Mouse (Mus musculus): ENCODE results near the gene Zbtb24. TPM values are rescaled to one million over a fixed set of nuclear protein-coding genes. Genes with fewer than 3 reads are reported as not detected.

The Zbtb24 gene
- polyA plus RNA-seq, 1 experiment from 2014 or later, result 20.1 TPM

DNA sequence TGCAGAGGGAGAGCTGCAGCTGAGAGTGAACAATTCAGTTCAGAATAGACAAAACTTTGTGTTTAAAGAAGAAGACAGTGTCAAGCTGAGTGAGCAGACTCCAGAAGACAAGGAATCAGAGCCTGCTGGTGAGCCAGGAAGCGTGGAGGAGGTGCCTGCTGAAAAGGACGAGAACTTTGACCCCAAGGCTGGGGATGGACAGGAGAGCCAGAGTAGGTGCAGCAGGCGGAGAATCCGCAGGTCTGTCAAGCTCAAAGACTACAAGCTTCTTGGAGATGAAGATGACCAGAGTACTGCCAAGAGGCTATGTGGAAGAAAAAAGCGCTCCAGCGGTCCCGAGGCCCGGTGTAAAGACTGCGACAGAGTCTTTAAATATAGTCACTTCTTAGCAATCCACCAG lies 1.5 kb downstream of the Zbtb24 start:
- WGBS, result 96% methylated on average over 9 of the region's 9 CpGs
- Histone ChIP-seq H3K9ac (ENCODE audit: low read depth, low read length) (no peak overlapping the region), H3K27me3 (ENCODE audit: control insufficient read depth, insufficient read depth, low read length) (no peaks in the 10 kb centered on the region), H3K9me3 (ENCODE audit: control insufficient read depth, low read length) (no peaks in the 10 kb centered on the region), H3K4me1 (replicated peaks; ENCODE audit: control insufficient read depth, insufficient read depth, low read length) (0 out of 2 replicates have a peak, but pooled peaks cover 2% of the 10 kb centered on the region), H3K36me3 (ENCODE audit: control insufficient read depth, insufficient read depth, low read length) (no peaks in the 10 kb centered on the region), H3K4me2 (replicated peaks; ENCODE audit: low read depth, low read length) (0 out of 2 replicates have a peak overlapping the region, but pooled peaks have one; percentile 0), H3K27ac (ENCODE audit: low read depth, low read length) (no peak overlapping the region), H3K4me3 (ENCODE audit: low read depth, low read length) (no peak overlapping the region)
- ATAC-seq (ENCODE audit: low FRiP score) (no peak), DNase-seq (ENCODE audit: low spot score) (no peak)

DNA sequence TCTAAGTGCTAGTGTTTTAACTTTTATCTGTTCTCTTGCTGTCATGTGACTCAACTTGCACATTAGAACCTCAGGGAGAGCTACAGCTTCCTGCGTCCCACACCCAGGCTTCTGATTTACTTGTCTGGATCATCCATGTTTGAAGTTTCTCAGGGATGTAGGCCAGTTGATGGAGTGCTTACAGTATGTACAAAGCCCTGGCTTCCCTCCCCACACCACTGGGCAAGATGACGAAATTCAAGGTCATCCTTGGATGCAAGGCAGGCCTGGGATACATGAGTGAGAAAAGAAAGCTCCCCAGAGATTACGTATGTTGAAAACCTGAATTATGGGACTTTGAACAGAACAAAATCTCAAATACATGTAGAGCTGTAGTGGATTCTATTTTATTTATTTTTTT lies 2.6 kb downstream of the Zbtb24 start:
- no peaks in the 10 kb centered on the region for H3K27me3 ChIP-seq (ENCODE audit: control insufficient read depth, insufficient read depth, low read length)
- DNase-seq (ENCODE audit: low spot score) (no peak), ATAC-seq (ENCODE audit: low FRiP score) (no peak)
- 0 out of 2 replicates have a peak, but pooled peaks cover 2% of the 10 kb centered on the region for H3K4me1 ChIP-seq (replicated peaks; ENCODE audit: control insufficient read depth, insufficient read depth, low read length)
- 89% methylated on average over 3 of the region's 3 CpGs for WGBS
- no peak overlapping the region for H3K9ac ChIP-seq (ENCODE audit: low read depth, low read length)
- no peak overlapping the region for H3K4me2 ChIP-seq (replicated peaks; ENCODE audit: low read depth, low read length)
- no peak overlapping the region for H3K4me3 ChIP-seq (ENCODE audit: low read depth, low read length)
- H3K27ac ChIP-seq (ENCODE audit: low read depth, low read length), result no peak overlapping the region
- no peaks in the 10 kb centered on the region for H3K9me3 ChIP-seq (ENCODE audit: control insufficient read depth, low read length)
- H3K36me3 ChIP-seq (ENCODE audit: control insufficient read depth, insufficient read depth, low read length), result no peaks in the 10 kb centered on the region

DNA sequence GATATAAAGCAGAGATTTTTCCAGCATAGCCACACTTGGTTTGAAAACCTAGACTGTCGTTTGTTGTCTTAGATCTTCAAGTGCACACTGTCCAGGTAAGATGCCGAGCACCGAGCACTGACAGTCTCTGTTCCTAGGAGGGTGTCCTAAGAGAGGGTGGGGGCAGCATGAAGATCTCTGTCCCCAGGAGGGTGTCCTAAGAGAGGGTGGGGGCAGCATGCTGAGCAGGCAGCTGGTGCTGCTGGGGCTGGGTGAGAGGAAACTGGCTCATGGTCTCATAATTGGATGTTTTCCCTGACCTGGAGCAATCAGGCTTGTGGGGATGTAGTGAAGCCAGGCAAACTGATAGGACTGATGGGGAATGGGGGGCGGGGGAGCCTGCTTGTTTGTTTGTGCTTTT lies 9.8 kb downstream of the Zbtb24 start:
- no peak overlapping the region for H3K27ac ChIP-seq (ENCODE audit: low read depth, low read length)
- WGBS, result 82% methylated on average over 4 of the region's 4 CpGs

DNA sequence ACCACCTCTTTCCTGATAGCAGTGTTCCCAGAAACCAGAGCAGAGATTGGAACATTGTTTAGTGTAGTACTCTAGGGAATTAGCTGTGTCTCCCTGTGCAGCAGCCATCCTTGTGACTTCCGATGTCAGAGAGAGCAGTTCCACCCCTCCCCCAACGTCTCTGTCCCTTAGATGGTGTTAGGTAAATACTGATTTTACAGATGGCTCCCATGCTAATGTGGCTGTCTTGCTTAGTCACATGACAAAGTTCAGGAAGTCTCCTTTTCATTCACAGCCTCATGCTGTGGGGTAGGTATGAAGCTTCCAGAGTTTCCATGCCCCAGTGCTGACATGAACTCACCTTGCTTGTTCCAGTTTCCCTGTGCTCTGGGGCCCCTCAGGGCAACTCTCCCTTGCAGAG lies 10.3 kb downstream of the Zbtb24 start:
- ATAC-seq (ENCODE audit: low FRiP score), result no peak
- H3K4me3 ChIP-seq (ENCODE audit: low read depth, low read length), result no peak overlapping the region

More for the DNA sequence above, 9.8 kb downstream of the Zbtb24 start:
- Histone ChIP-seq H3K4me3 (ENCODE audit: low read depth, low read length) (no peak overlapping the region), H3K27me3 (ENCODE audit: control insufficient read depth, insufficient read depth, low read length) (no peaks in the 10 kb centered on the region), H3K4me1 (replicated peaks; ENCODE audit: control insufficient read depth, insufficient read depth, low read length) (no peaks in the 10 kb centered on the region), H3K36me3 (ENCODE audit: control insufficient read depth, insufficient read depth, low read length) (0 out of 2 replicates have a peak, but pooled peaks cover 3% of the 10 kb centered on the region), H3K9ac (ENCODE audit: low read depth, low read length) (no peak overlapping the region), H3K4me2 (replicated peaks; ENCODE audit: low read depth, low read length) (no peak overlapping the region), H3K9me3 (ENCODE audit: control insufficient read depth, low read length) (no peaks in the 10 kb centered on the region)
- DNase-seq (ENCODE audit: low spot score) (no peak), ATAC-seq (ENCODE audit: low FRiP score) (no peak)

DNA sequence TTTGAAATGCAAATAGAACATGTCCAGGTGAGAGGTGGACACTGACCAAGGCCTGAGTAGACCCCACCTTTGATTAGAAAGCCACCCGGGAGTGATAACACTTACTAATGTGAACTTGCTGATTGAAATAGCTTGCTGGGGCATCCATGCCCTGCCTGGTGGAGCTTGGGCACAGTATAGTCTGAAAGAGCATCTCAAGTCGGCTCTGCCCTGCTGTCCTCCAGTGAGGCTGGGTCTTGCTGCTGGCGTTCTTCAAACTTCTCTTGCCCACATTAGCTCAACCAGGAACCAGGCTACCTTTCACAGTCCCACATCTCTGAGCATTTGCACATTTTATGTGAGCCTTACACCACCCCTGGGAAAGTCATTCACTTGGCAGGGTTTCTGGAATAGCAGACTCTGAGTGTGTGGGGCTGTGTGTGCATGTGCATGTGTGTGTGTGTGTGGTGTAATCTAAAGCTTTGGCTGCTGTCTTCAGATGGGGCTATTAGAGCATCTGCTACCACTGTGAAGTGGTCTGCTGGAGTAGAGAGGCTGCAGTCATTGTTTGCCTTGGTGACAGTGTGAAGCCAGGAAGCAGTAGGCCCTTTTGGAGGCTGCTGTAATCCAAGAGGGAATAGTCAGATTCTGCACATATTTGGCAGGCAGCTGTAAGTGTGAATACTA lies 11.0 kb downstream of the Zbtb24 start:
- no peak for ATAC-seq (ENCODE audit: low FRiP score)
- no peak for DNase-seq (ENCODE audit: low spot score)
- Histone ChIP-seq H3K4me3 (ENCODE audit: low read depth, low read length) (no peak overlapping the region), H3K4me2 (replicated peaks; ENCODE audit: low read depth, low read length) (no peak overlapping the region), H3K36me3 (ENCODE audit: control insufficient read depth, insufficient read depth, low read length) (0 out of 2 replicates have a peak, but pooled peaks cover 3% of the 10 kb centered on the region), H3K4me1 (replicated peaks; ENCODE audit: control insufficient read depth, insufficient read depth, low read length) (no peaks in the 10 kb centered on the region), H3K9me3 (ENCODE audit: control insufficient read depth, low read length) (no peaks in the 10 kb centered on the region), H3K9ac (ENCODE audit: low read depth, low read length) (no peak overlapping the region), H3K27ac (ENCODE audit: low read depth, low read length) (no peak overlapping the region), H3K27me3 (ENCODE audit: control insufficient read depth, insufficient read depth, low read length) (no peaks in the 10 kb centered on the region)
- WGBS, result 89% methylated on average over 3 of the region's 3 CpGs

More for the DNA sequence above, 10.3 kb downstream of the Zbtb24 start:
- 37% methylated on average over 2 of the region's 2 CpGs for WGBS
- Histone ChIP-seq H3K27ac (ENCODE audit: low read depth, low read length) (no peak overlapping the region), H3K9me3 (ENCODE audit: control insufficient read depth, low read length) (no peaks in the 10 kb centered on the region), H3K4me1 (replicated peaks; ENCODE audit: control insufficient read depth, insufficient read depth, low read length) (no peaks in the 10 kb centered on the region), H3K36me3 (ENCODE audit: control insufficient read depth, insufficient read depth, low read length) (0 out of 2 replicates have a peak, but pooled peaks cover 3% of the 10 kb centered on the region), H3K27me3 (ENCODE audit: control insufficient read depth, insufficient read depth, low read length) (no peaks in the 10 kb centered on the region), H3K4me2 (replicated peaks; ENCODE audit: low read depth, low read length) (no peak overlapping the region), H3K9ac (ENCODE audit: low read depth, low read length) (no peak overlapping the region)
- no peak for DNase-seq (ENCODE audit: low spot score)

DNA sequence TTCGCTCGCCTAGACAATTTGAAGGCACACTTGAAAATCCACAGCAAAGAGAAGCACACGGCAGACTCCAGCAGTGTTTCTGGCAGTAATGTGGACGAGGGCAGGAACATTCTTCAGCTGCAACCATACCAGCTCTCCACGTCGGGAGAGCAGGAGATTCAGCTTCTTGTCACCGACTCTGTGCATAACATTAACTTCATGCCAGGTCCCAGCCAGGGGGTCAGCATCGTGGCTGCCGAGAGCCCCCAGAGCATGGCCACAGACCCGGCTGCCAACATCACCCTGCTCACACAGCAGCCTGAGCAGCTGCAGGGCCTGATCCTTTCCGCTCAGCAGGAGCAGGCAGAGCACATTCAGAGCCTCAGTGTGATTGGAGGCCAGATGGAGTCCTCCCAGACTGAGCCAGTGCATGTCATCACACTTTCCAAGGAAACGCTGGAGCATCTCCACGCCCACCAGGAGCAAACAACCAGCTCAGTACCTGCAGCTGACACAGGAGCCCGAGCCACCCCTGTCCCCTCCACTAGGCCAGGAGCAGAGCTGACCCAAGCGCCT lies 14.3 kb downstream of the Zbtb24 start:
- H3K27me3 ChIP-seq (ENCODE audit: control insufficient read depth, insufficient read depth, low read length), result no peaks in the 10 kb centered on the region
- no peaks in the 10 kb centered on the region for H3K4me1 ChIP-seq (replicated peaks; ENCODE audit: control insufficient read depth, insufficient read depth, low read length)
- H3K9me3 ChIP-seq (ENCODE audit: control insufficient read depth, low read length), result no peaks in the 10 kb centered on the region
- H3K4me3 ChIP-seq (ENCODE audit: low read depth, low read length), result no peak overlapping the region
- H3K4me2 ChIP-seq (replicated peaks; ENCODE audit: low read depth, low read length), result no peak overlapping the region
- DNase-seq (ENCODE audit: low spot score), result no peak
- 0 out of 2 replicates have a peak, but pooled peaks cover 3% of the 10 kb centered on the region for H3K36me3 ChIP-seq (ENCODE audit: control insufficient read depth, insufficient read depth, low read length)
- no peak overlapping the region for H3K27ac ChIP-seq (ENCODE audit: low read depth, low read length)
- ATAC-seq (ENCODE audit: low FRiP score), result 0 out of 2 replicates have a peak, but pooled peaks have one; percentile 12
- no peak overlapping the region for H3K9ac ChIP-seq (ENCODE audit: low read depth, low read length)
- WGBS, result 37% methylated on average over 15 of the region's 15 CpGs

DNA sequence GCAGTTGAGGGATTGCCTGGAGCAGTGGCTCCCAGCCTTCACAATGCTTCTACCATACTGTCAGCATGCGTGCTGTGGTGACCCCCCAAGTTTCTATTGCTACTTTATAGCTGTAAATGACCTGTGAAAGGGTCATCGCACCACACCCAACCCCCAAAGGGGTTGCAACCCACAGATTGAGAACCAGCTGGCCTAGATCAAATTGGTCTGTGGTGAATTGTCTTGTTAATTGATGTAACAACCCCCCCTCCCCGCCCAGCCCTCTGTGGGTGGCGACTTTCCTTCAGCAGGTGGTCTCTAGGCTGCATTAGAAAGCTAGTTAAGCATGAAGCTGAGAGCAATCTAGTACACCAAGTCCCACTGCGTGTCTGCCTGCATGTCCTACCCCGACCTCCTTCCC lies 17.1 kb downstream of the Zbtb24 start:
- Histone ChIP-seq H3K27me3 (ENCODE audit: control insufficient read depth, insufficient read depth, low read length) (no peaks in the 10 kb centered on the region), H3K9ac (ENCODE audit: low read depth, low read length) (no peak overlapping the region), H3K4me2 (replicated peaks; ENCODE audit: low read depth, low read length) (no peak overlapping the region), H3K4me3 (ENCODE audit: low read depth, low read length) (no peak overlapping the region), H3K27ac (ENCODE audit: low read depth, low read length) (no peak overlapping the region), H3K36me3 (ENCODE audit: control insufficient read depth, insufficient read depth, low read length) (0 out of 2 replicates have a peak, but pooled peaks cover 3% of the 10 kb centered on the region), H3K4me1 (replicated peaks; ENCODE audit: control insufficient read depth, insufficient read depth, low read length) (no peaks in the 10 kb centered on the region), H3K9me3 (ENCODE audit: control insufficient read depth, low read length) (no peaks in the 10 kb centered on the region)
- DNase-seq (ENCODE audit: low spot score) (no peak), ATAC-seq (ENCODE audit: low FRiP score) (no peak)
- WGBS, result 31% methylated on average over 6 of the region's 6 CpGs

DNA sequence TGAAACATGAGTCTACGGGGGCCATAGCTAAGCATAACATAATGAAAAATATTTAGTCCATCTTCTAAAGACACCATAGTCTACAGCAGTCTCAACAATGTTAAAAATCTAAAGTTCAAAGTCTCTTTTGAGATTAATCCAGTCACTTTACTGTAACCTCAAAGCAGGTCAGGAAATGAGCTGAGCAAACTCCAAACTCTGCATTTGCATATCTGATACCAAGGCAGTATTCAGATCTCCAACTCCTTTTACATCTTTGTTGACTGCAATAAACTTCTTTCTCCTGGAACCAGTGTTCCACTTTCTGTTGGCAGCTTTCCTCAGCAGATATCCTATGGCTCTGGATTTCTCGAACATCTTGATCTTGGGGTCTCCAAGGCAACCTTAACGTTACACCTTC lies 20.5 kb downstream of the Zbtb24 start:
- Histone ChIP-seq H3K9me3 (ENCODE audit: control insufficient read depth, low read length) (no peaks in the 10 kb centered on the region), H3K27me3 (ENCODE audit: control insufficient read depth, insufficient read depth, low read length) (no peaks in the 10 kb centered on the region), H3K36me3 (ENCODE audit: control insufficient read depth, insufficient read depth, low read length) (no peaks in the 10 kb centered on the region), H3K27ac (ENCODE audit: low read depth, low read length) (no peak overlapping the region), H3K4me3 (ENCODE audit: low read depth, low read length) (no peak overlapping the region), H3K4me1 (replicated peaks; ENCODE audit: control insufficient read depth, insufficient read depth, low read length) (no peaks in the 10 kb centered on the region), H3K9ac (ENCODE audit: low read depth, low read length) (no peak overlapping the region), H3K4me2 (replicated peaks; ENCODE audit: low read depth, low read length) (no peak overlapping the region)
- ATAC-seq (ENCODE audit: low FRiP score) (no peak), DNase-seq (ENCODE audit: low spot score) (no peak)
- WGBS, result 89% methylated on average over 3 of the region's 3 CpGs

DNA sequence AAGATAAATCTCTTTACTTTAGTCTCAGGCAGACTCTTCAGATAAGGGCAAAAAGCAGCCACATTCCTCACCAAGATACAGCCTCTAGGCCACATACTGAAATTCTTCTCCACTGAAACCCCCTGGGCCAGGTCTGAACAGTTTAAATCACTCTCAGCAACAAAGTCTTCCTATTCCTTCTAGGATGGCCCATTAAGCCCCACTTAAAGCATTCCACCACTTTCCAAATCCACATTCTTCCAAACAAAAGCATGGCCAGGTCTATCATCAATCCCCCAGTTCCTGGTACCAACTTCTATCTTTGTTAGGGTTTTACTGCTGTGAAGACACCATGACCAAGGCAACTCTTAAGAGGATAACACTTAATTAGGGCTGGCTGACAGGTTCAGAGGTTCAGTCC lies 22.4 kb downstream of the Zbtb24 start:
- no peaks in the 10 kb centered on the region for H3K27me3 ChIP-seq (ENCODE audit: control insufficient read depth, insufficient read depth, low read length)
- H3K9me3 ChIP-seq (ENCODE audit: control insufficient read depth, low read length), result no peaks in the 10 kb centered on the region
- H3K4me3 ChIP-seq (ENCODE audit: low read depth, low read length), result no peak overlapping the region
- no peak overlapping the region for H3K9ac ChIP-seq (ENCODE audit: low read depth, low read length)
- H3K4me1 ChIP-seq (replicated peaks; ENCODE audit: control insufficient read depth, insufficient read depth, low read length), result no peaks in the 10 kb centered on the region
- DNase-seq (ENCODE audit: low spot score) (no peak), ATAC-seq (ENCODE audit: low FRiP score) (no peak)
- H3K27ac ChIP-seq (ENCODE audit: low read depth, low read length), result no peak overlapping the region
- H3K36me3 ChIP-seq (ENCODE audit: control insufficient read depth, insufficient read depth, low read length), result no peaks in the 10 kb centered on the region
- H3K4me2 ChIP-seq (replicated peaks; ENCODE audit: low read depth, low read length), result no peak overlapping the region
